Mouse (Mus musculus) cortical plate, adult 2 months (tissue): ENCODE measurements around the gene Metrn.

ENCODE experiments used
- CTCF ChIP-seq: fragments of 200-500 bp; IDR thresholded peaks from 2 replicates; pipeline ENCODE4 v1.5.1; 2011; ENCODE audit warnings: mild to moderate bottlenecking, control low read depth, low read length; ENCODE audit not compliant: insufficient read depth; ENCODE audit errors: extremely low read depth
- POLR2A ChIP-seq: fragments of 200-500 bp; IDR thresholded peaks from 2 replicates; pipeline ENCODE4 v1.6.1; 2011; ENCODE audit warnings: mild to moderate bottlenecking, low read length, control low read depth; ENCODE audit not compliant: insufficient read depth; ENCODE audit errors: extremely low read depth

- TF ChIP-seq POLR2A (no peak), CTCF (no peak)
Measured at GRCm38 (mm10) chr17:25825984-25826570, 29.1 kb upstream of the Metrn start.
